Mouse (Mus musculus) lung, postnatal 0 days (tissue): ENCODE data around the gene Cnbd2.

Source experiments
- CTCF ChIP-seq: IDR thresholded peaks from 2 replicates; pipeline ENCODE4 v1.5.1; 2016; ENCODE audit warnings: antibody characterized with exemption, mild to moderate bottlenecking
- EP300 ChIP-seq: IDR thresholded peaks from 2 replicates; pipeline ENCODE4 v1.6.1; 2016; ENCODE audit warnings: antibody characterized with exemption, mild to moderate bottlenecking, control low read depth

GRCm38 (mm10) chr2:156408168-156408567 lies 96.1 kb downstream of the Cnbd2 start:
- TF ChIP-seq EP300, result no peak
- no peak for TF ChIP-seq CTCF
